Mouse (Mus musculus) mouse trophoblast stem cell (cell line): ENCODE data around the gene Esrrb.

ENCODE experiments used
- in situ Hi-C, 2 experiments: fragments of 300-500 bp; cut with MseI, MboI; formaldehyde crosslinking; loops; 2 replicates in 1 of 2; 3 replicates in 1 of 2; pipeline ENCODE4 v1.15.1; 2025

Gene Esrrb

DNA sequence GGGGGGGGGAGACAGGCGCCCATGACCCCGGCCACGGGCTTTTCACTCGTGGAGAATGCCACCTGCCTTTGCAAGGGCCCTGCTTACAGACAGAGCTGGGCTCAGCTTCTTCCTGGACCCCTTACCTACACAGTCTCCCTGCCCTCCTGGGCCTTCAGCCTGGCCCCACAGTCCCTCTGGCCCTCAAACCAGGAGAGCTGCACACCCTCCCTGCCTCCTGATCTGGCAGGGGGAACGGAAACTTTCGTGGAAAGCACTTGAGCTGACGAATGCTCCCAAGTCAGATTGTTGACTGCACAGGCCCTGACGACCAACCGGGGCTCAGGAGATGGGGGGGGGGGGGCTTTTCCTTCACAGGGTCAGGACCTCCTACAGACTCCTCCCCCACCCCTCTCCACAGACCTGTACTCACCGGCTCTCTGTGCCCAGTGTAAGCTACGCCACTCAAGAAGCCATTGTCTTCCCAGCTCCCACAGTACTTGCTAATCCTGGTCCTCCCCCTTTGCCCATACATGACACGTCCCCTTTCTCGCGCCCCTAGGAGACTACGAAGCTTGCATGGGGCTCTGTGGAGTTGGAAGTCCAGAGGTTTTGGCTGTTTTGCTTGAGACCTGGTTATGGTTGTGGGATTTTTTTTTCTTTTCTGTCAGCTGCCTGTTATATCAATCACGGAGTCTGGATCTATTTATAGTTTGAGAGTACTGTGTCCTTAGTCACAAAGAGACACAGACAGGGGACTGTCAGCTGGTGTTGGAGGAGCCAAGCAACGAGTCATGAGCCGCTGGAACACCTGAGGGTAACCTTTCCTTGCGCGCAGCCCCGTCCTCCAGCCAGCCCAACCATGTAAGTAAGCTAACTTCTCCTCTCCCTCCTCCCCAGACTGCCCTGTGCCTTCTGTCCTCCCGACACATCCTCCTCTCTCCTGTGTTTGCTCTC is at the start of gene Esrrb:
Esrrb (plus strand) TSS at position 422 of the 936 bp plus-strand sequence.
- in situ Hi-C loops = no loop called here

DNA sequence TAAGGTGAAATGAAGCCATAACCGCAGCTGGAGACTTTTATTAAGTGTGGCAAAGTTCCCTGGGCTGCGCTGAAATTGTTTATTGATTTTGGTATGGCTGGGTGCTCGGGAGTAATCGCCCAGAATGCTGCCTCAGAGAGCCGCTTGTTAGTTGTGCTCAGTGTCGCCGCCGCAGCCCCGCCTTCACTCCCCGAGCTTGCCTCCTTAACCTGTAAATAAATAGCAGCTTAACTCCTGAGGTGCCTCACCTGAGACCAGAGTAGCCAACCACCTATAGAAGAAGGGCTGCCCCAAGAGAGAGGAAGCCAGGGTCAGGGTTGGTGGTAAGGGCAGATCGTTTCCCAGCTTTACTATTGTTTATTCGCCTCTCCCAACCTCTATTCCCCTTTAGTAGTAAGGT is 40.3 kb upstream of the Esrrb start:
- in situ Hi-C loops = no loop called here

DNA sequence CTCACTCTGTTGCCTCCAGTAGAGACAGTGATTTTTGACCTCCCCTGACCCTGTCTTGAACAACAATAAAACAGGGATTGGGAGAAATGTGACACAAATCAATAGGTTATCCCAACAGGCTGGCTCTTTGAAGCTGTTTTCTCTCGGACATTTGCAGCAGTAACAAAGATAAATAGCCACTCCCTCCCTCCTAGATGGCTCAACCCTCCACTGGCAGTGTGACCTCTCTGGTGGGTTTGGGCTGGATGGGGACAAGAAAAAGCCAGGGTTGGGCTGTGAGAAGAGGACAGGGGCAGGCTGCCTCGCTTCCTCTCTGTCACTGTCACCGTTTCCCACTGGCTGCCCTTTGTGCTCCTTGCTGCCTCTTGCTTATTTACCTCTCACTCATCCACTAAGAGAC is 36.6 kb upstream of the Esrrb start:
- in situ Hi-C loops = no loop called here

DNA sequence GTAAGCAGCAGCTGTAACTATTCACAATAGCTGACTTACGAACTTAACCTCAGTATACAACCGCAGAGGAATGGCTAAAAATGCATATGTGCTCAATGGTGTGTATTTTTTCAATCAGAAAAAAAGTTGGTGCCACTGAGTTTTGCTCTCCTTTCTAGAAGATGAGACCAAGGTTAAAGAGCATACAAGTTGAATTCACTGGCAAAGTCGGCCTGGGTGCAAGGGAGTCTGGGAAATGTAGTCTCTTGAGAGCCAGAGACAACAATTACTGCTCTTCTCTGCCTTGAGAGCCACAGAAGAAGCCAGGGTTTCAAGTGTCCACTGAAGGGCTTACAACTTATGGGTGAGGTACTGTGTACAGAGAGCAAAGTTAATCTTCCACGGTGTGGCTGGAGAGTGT is 31.1 kb upstream of the Esrrb start:
- in situ Hi-C loops = no loop called here

DNA sequence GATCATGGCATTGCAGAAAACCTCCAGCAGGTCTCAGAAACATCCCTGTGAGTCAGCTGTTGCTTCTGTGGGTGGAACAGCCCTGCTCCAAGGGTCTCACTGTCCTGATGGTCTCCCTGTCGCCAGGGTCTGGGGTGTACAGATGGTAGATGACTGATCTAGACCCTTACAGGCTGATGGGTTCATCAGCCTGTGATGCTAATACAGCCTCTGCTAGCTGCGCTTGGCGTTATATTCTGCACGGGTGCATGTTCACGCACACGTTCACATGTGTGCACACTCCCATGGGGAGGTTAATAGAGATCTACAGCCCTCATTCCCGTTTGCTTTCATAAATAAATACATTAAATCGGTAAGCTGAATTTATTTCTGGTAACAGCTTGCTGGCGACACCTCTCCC is 30.2 kb upstream of the Esrrb start:
- in situ Hi-C loops = no loop called here

DNA sequence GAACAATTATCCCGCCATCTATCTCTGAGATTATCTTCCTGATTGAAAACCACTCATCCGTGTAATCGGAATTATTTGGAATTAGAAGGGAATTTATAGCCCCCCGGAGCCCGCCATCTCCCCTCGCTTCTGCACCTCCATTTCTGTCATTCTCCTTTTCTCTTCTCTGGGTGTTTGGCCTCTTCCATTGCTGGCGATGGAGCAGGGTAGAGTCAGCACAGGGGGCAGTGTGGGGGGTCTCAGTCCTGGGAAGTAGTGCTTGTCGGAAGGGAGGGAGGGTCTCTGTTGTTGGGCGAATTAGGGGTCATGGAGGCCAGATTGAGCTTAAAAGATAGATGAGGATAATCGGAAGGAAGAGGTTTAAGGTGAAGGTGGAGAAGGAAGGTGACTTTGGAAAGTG is 29.7 kb upstream of the Esrrb start:
- in situ Hi-C loops = no loop called here

DNA sequence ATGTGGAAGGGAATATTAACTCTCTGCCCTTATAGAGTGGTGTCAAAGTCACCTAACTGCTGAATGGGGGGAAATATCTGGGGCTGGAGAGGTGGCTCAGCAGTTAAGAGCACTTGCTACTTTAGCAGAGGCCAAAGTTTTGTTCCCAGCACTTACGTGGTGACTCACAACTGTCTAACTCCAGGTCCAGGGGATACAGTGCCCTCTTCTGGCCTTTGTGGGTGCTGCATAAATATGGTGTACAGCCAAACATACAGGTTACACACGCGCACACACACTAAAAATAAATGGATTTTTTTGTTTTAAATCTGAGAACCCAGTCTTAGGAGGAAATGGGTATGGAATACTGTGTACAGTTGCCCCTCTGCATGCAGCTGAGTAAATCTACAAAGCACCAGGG is 24.7 kb upstream of the Esrrb start:
- in situ Hi-C loops = no loop called here

DNA sequence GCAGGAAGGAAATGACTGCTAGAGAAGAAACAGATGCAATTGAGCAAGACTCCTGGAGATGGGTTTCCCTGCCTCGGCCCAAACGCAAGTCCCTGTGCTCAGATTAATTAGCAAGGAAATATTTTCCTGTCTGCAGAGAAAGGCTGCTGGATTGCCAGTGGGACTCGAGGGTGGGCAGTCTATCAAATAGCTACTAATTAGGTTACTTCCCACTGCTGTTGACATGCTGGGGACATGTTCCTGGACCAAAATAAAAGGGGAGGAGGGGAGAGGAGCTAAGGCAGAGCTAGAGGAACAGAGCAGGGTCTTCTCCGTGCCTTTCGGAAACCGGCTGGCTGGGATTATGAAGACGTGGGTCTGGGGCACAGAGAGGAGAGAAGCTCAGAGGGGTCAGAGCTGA is 24.0 kb upstream of the Esrrb start:
- in situ Hi-C loops = no loop called here

DNA sequence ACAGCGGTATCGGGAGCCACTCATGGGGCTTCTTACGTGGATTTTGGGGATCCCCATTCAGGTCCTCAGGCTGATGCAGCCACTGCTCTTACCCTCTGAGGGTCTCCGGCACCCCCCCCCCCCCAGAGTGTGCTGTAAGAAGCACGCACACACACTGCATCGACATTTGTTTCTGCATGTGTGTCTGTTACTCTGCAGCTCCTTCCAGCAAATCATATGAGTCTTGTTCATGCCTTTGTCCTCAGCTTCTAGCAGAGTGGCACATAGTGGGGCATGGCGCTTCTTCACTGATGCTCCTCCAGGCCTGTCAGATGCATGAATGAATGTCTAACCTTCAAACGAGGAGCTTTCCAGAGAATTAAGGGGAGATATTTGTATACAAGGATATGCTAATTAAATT is 11.4 kb upstream of the Esrrb start:
- in situ Hi-C loops = no loop called here

DNA sequence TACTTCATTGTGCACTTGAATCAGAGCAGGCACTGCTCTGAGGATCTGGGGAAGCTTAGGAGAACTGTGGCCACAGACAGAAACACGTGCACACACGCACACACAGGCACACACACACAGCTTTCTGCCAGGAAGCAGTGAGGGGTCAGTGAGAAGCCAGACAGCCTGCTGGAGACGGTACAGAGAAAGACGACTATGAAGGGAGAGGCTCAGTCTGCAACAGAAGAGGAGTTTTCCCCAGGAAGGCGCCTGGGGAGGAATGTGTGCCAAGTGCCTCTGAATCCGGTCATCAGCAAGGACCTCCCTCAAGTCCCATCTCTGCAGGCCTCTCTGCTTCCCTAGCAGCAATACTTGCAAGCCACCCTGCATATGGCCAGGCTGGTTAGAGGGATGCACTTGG is 1.5 kb upstream of the Esrrb start:
- in situ Hi-C loops = no loop called here

DNA sequence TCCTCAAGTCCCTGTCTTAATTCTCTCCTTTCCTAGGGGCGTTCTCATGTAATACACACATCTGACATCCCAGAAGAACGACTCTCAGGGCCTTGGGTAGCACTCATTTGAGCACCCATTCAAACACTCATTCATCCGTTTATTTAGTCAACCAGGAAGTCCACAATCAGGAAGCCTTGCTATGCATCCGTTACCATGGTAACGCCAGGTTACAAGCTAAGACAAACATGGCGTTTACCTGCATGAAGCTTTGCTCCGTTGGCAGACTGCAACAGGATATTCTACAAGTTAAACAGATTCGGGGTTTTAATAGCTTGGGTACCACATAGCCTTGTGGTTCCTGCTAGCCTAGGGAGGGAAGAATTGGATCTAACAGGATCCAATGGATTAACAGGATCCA is 1.0 kb upstream of the Esrrb start:
- in situ Hi-C loops = no loop called here

DNA sequence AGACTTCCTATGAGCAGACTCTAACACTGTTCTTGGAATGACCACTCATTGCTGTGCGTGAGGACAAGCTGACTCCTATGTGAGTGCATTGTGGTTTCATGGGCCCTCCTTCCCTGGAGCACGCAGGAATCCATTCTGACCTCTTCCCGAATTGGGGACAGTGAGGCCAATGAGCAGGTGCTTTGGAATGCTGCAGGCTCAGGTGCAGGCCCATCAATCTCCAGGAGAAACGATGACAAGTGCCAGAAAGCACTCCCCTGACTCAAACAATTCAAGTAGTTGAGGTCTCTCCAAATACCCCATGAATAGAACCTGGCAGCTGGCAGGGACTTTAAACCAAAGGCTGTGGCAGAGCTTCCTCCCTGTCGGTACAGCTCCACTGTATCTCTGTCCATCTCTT is 3.4 kb downstream of the Esrrb start:
- in situ Hi-C loops = no loop called here

DNA sequence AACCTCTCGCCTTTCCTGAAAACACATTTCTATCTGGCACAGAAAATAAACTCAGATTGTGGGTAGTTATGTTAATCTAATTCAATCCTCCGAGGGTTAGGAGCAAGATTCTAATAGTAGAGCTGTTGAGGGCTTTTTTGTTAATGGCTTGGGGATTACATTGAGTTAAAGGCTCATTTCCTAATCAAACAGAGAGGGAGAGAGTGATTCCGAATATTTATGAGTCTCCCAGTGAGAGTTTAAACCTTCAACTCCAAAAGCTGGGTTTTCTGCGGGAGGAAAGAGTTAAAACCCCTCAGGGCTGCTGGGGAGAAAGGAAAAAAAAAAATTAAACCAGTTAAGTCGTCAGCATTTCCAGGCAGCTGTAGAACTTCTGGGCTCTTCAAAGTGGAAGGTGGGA is 3.8 kb downstream of the Esrrb start:
- in situ Hi-C loops = no loop called here

DNA sequence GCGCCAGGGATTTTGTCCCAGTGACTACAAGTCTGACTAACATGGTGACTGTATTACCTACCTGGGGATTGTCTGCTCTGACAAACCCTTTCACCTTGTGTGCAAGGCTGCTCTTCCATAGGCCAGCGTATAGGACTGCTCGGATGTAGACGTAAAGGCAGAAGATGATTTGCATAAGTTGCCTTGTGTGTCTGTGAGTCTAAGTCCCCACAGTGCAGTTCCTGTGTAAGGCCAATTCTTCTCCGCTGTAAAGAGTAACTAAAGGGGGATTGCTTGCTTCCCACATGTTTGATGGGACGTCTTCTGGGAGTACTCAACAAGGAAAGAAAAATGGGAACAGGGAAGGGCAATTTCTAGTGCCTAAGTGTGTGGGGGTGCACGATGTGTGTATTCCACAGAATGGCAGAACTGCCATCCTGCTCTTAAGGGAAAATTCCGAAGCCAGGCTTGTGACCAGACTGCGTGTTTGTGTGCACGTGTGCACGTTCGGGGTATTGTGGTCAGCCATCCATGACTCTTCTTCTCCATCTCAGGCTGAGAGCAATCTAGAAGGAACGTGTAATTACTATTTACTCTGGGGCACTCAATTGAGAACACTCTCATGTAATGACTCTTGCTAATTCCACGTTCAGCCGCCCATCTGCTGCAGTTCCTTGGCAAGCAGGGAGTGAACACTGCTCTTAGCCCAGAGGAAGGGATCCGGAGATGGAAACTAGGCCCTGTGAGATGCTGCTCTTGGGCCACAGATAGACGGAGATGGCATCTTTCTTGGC is 9.9 kb downstream of the Esrrb start:
- in situ Hi-C loops = no loop called here

DNA sequence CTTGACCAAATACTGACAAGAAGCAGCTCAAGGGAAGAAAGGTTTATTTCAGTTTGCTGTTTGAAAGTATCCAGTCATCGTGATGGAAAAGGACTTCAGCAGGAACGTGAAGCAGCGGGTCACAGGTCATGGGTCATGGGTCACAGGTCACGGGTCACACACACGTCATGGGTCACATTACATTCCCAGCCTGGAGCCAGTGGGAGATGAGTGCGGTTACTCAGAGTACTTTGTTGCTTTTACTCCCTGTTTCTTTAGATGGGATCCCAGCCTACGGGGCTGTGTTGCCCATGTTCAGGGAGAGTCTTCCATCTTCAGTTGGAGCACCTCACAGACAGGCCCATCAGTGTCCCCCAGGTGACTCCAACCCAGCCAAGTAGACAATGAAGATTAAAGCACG is 13.4 kb downstream of the Esrrb start:
- in situ Hi-C loops = no loop called here

DNA sequence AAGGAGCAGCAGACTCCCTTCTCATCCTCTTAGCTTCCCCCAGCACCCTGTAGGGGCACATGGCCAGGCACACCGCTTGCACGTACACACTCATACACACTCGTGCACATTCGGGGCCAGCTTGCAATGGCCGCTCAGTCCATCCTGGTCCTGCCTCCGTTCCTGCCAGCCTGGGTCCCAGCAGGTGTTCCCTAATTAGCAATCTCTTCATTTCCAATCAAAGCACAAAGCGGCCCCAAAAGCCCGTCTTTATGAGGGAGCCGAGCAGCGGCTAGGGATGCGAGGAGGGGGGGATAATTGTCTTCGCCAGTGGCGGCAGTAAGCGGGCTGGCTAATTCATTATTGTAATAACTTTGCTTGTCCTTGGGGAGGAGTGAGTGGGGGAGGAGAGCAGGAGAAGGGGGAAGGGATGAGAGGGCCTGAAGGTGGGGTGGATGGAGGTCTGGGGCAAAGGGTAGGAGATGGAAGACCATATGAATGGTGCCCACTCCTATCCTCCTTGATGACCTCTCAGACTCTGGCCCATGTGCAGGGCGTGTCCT is 18.8 kb downstream of the Esrrb start:
- in situ Hi-C loops = no loop called here

DNA sequence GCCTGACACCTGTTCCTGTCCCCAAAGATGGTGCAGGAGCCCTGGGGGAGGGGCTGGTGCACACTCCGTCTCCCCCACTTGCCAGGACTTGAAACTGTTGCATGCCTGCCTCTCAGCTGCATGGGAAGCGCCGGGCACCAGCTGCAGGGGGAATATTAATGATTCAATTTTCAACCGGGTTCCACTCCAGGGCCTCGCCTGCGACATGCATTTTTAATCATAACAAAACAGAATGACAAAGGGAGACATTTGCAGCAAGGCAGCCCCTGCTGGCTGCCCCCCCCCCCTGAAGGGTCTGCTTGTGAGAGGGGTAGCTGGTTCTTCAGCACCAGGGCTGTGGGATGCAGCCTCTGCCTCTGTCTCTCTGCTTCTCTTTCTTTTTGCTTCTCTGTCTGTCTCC is 22.9 kb downstream of the Esrrb start:
- in situ Hi-C loops = no loop called here

DNA sequence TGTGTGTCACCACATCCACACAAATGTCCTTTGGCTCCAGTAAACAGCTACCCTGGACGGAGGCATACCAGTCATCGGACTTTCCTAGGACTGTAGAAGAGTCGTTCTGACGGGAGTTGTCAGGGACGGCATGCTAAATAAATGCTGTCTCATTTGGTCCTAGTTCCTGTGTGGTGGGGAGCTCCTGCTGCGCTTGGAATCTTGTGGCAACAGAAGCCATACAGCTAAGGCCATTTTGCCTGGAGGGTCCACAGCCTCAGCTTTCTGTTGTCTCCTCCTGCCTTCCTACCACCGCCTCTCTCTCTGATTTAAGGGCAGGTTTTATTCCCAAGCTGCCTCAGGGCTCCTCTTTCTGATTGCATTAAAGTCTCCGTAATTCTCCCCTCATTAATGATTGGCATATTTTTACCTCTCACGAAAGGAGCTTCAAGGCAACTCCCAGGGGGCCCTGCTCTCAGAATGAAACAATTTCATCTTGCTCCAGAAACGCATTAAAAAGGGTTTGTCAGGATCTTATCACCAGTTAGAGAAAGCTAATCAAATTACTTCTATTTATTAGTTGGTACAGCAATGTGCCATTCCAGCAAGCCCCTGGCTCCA is 26.9 kb downstream of the Esrrb start:
- in situ Hi-C loops = no loop called here

DNA sequence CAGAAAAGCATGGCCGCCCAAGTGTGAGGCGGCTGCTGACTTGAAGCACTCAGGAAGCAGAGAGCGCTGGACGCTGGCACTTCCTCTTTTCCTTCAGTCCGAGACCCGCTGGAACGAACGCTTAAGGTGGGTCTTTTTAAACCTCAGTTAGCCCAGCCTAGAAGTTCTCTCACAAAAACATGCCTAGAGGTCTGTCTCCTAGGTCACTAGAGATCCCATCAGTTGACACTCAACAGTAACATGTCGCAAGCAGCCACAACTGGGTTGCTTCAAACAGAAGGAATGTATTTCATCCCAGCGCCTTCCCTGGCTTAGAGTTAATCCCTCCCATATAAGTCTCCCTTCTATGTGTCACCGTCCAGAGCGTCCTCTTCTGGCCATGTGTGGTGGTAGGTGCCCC is 33.9 kb downstream of the Esrrb start:
- in situ Hi-C loops = no loop called here

DNA sequence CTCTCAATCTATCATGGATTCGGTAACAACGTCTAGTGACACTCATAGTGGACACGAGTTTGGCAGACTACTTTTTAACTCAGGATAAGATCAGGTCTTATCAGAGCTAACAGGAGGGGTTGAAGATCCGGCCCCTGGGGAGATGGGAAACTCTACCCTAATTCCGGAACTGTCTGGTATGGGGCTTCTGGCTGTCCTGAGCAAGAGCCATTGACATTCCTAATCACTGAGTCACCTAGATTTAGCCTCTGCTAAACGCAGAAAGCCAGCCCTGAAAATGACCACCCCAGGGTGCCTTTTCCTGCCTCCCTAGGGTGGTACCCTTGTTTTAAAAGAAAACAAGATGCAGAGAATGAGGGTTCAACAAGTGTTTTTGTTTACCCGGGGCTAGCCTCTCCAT is 34.4 kb downstream of the Esrrb start:
- in situ Hi-C loops = no loop called here

DNA sequence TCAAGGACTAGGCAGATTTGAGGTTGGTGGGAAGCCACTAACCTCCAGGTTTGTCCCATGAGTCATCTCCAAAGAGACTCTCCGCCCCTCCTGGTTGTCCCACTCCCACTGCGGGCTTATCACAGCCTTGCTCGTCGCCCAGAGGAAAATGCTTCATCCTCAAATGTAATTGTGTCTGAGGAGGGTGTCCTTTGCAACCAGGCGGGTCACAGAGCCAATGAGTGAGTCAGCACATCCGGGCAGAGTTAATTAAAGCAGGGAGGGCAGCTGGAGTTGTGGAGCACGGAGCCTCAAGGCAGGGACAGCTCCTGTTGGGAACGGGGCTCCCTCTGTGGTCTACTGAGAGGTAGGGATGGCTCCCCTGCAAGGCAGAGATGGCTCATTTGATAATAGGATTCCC is 37.8 kb downstream of the Esrrb start:
- in situ Hi-C loops = no loop called here

DNA sequence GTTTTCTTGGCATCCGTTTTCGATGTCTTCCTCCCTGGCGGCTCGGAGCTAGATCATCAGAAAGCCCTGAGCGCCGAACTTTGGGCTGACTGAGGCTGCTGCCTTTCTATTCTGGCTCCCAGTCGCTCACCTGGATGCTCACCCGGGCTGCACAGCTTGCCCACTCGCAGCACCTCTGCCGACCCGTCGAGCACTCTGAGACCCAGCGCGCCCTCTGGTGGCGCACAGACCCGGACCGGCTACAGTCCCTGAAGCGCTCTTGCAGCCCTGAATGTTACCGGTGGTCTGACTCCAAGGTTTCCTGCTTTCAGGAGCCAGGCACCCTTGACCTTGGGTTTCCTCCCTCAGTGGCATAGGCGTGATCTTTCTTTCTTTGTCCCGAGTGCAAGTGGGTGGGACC is 41.8 kb downstream of the Esrrb start:
- in situ Hi-C loops = no loop called here
